Mouse (Mus musculus): ENCODE data around the gene Lad1.

Gene Lad1

DNA sequence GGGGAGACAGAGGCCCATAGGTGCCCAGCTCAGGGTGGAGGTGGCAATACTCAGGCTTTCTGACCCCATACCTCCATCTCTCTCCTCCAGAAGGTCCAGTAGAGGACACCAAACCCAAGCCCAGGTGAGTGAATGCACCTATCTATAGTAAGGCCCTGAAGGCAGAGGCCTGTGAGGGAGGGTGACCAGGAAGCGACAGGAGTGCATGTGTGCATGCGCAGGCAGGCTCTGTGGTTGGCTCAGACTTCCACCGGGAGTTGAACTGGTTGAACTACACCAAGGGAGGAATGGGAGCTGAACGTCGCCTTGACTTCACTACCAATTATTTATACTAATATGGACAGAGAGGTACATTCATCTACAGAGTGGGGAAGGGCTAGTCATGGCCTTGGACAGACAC is 28.2 kb downstream of the Lad1 start:
- DNase-seq (ENCODE audit: low spot score), result no peak

DNA sequence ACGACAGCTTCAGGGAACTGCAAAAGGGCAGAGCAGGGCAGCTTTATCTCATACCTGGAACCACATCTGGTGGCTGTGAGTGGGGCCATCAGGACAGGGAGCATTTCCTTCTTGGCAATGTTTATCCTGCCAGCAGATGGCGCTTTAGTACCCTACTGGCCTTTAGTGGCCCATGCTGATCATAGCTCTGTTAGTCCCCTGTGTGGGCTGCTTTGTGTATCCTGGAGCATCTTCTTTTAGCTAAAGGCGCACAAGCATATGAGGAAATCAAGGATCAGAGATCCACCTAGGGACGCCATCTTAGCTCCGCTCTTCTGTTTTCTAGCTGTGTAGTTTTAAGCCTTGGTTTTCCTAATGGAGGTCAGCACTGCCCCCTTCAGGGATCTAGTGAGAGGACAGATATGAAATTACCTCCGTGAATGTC is 28.8 kb downstream of the Lad1 start:
- no peak for DNase-seq (ENCODE audit: low spot score)

DNA sequence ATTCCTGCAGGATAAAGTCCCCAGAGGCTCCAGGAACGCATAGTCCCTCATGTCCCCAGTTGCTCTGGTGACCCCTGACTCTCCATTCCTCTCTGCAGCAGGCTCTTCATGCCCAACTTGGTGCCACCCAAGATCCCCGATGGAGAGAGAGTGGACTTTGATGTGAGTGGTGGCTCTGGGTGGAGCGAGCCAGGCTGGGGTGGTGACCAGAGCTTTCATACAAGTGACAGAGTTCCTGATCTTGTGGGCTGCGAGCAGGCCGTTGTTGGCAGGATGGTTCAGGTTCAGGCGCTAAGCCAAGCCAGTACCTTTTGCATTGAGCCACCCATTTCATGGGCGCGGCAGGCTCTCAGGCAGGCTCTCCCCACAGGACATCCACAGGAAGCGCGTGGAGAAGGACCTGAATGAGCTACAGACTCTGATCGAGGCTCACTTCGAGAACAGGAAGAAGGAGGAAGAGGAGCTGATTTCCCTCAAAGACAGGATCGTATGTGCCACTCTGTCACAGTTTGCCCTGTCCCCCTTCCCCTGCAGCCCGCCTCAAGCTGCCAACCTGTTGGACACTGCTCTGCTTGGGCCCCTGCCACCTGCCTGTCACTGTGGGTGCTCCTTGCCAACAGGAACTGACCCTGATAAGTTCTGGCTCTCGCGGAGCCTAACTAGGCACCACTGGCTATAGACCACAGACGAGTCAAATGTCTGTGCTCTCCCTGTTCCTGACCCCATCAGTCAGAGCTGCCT is 29.4 kb downstream of the Lad1 start:
- DNase-seq (ENCODE audit: low spot score), result no peak

DNA sequence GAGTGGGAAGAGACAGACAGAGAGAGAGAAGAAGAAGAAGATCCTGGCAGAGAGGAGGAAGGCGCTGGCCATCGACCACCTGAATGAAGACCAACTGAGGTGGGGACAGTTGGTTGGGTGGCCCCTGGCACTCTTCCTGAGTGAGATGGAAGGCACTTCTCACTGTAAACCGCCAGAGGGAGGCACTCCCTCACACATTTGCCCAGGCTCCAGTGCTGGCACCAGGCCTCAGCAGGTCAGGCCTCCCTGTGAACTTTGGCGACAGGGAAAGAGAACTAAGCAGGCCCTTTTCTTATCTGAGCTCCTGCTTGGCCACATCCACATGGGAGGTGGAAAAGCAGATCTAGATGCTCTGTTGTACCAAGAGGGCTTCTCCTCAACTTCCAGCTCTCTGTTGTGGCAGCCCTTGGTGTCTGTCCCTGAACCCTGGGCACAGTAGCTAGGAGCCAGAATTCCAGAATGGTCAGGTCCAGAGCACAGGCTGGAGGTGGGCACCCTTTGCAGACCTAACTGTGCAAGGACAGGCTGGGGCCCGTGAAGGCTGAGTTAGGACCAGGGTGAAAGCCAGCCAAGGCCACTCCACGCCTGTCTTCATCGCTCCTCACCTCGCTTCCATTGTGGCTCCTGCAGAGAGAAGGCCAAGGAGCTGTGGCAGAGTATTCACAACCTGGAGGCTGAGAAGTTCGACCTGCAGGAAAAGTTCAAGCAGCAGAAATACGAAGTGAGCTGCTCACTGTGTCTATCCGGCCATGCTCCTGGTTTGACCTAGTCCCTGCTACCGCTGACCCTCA is 32.5 kb downstream of the Lad1 start:
- no peak for DNase-seq (ENCODE audit: low spot score)

DNA sequence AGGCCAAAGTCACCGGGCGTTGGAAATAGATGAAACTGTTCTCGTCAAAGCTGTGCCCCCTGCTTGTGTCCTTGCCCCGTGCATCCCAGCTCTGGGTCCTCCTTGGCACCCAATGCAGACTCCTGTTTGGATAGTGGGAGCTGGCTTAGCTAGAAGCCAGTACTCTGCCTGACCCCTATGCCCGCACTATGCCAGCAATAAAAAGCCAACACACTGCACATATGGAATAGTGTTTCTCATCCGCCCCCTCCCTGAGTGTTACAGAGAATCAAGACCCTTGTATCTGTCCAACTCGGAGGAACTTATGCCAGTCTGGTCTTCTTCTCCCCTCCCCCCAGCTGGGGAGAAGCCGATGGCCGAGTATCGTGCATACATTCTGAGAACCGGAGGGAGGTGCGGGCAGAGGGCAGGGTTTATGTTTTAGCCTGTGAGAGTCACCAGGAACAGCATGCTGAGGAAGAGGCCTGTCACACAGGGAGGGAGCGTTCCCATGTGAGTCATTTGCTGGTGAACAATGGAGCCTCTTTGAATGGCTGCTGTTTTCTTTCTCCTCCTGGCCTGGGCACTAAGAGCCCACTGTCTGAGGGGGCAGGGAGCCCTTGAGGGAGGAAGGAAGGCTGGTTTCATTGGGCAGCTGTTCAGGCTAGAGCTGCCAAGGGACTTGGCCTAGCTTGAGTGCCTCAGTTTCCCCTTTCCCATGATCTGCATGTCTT is 33.8 kb downstream of the Lad1 start:
- DNase-seq (ENCODE audit: low spot score), result no peak

DNA sequence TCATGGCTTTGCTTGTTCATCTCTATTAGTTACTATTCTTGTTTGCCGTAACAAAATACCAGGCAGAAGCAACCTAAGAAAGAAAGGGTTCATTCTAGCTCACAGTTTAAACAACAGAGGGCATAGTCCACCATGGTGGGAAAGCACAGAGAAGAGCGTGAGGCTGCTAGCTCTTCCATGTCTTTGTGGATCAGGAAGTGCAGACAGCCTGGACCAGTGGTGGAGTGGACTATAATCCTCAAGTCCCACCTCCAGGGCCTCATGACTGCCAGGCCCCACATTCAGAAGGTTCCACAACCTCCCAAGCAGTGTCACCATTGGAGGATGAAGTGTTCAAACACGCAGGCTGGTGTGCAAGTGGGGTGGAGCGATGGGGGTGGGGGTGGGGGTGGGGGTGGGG is 34.8 kb downstream of the Lad1 start:
- no peak for DNase-seq (ENCODE audit: low spot score)

DNA sequence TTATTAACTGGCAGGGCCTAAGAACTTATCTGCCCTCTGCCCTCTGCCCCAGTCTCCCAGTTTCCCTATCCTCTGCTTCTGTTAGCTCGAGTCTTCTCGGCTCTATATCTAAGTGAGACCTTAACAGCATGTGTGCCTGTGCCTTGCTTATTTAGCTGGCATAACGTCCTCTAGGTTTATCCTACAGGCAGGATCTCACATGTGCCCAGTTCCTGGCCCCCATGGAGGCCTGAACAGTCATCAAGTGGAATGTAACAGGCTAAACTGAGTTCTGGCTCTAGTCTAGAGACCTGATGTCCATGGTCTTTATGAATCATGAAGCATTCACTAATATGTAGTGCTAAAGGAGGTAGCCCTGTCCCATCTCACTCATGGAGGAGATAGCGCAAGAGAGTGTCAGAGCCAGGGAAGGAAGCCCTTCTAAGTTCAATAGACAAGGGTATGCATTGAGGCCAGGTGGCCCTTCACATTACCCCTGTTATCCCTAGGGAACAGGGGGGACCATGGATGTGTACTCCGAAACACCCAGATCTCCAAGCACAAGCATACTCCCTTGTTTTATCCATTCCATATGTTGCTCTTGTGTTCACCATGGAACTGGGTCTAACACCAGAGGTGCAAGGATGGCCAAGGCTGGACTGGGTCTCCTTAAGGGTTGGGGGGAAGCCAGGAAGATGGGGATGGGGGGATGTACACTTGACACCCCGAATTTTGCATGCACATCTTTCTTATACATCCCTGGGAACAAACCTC is 36.4 kb downstream of the Lad1 start:
- DNase-seq (ENCODE audit: low spot score), result no peak

DNA sequence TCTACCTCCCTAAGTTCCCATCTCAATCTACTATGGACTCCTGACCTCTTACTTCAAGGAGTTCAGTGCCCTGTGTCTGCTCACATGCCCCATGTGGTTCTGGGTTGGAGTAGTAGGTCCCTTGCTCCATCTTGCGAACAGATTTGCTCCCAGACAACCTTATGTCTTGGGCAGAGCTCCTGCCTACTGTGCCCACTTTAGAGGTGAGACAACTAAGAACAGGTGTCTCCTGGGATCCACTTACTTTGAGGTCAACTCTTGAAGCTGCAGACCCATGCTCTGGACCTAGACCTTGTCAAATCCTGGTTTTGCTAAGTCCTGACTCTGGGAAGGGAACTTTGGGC is 36.9 kb downstream of the Lad1 start:
- DNase-seq (ENCODE audit: low spot score), result no peak

DNA sequence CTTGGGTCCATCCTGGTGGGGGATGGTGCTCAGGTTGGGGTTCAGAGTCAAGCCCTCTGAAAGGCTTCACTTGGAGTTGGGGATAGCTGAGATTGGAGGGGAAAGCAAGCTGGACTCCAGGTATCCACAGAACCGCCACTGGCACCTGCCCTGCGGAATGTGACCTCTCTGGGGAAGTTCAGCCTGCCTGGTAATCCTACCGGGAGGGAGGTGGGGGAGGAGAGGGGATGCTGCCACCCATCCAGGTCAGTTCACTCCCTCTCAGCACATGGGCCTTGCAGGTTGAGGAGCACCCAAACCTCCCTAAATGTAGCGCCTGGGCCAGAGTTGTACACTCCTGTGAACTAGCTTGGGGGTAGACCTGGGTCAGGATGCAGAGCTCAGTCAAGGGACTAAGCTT is 37.7 kb downstream of the Lad1 start:
- no peak for DNase-seq (ENCODE audit: low spot score)

DNA sequence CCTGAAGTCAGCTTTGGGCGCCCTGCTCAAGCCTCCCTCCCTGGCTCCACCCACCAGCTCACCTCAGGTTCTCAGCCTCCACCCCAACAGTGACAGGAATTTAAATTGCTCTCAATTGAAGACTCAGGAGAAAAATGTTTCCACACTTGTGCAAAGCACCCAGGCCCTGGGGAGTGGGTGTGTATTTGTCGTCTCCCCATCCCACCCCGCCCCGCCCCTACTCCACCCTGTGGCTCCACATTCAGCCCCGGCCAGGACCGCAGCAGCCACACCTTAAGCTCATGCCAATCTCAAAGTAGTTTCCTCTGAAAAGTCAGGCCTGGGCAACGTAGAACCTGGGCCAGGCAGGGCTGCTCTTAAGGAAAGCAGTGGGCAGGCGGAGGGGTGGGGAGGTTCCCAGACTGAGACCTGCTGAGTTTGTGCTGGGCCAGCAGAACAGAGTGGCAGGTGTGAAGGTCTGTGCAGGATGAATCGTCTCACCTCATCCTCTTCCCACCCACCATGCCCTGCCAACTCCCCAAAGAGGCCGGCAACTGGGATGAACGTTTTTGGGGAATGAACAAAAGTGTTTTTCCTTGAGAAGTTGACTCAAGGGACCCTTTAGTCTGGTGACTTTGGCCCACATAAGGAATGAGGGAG is 38.9 kb downstream of the Lad1 start:
- no peak for DNase-seq (ENCODE audit: low spot score)

DNA sequence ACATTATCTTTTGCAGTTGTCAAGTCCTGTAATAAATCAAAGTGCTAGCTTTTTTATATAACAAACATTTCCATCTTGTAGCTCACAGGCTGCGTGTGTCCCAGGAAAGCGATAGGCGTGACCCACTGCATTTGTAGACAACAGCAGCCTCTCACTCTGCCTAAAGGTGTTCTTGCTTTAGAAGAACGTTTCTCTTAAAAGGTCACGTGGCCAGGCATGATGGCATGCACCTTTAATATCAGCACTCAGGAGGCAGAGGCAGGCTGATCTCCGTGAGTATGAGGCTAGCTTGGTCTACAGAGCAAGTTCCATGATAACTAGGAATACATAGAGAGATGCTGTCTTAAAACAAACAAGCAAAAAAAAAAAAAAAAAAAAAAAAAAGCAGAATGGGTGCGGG is 40.1 kb downstream of the Lad1 start:
- no peak for DNase-seq (ENCODE audit: low spot score)

DNA sequence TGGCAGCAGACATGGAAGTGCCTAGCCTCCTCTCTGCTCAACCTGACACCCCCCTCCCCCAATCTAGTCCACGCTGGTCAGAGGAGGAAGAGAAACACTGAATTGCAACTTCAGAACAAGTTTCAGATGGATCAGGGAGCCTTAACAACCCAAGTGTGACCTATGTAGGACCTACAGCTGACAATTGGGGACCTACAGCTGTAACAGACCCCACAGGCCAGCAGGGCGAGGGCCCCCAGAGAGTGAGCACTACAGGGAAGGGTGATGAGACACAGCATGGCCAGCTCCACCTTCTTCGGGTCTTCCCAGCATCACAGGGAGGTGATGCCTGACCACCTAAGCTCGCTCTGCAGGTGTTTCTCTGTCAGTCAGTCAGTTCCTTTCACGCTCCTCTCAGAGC is 42.7 kb downstream of the Lad1 start:
- DNase-seq (ENCODE audit: low spot score), result no peak

DNA sequence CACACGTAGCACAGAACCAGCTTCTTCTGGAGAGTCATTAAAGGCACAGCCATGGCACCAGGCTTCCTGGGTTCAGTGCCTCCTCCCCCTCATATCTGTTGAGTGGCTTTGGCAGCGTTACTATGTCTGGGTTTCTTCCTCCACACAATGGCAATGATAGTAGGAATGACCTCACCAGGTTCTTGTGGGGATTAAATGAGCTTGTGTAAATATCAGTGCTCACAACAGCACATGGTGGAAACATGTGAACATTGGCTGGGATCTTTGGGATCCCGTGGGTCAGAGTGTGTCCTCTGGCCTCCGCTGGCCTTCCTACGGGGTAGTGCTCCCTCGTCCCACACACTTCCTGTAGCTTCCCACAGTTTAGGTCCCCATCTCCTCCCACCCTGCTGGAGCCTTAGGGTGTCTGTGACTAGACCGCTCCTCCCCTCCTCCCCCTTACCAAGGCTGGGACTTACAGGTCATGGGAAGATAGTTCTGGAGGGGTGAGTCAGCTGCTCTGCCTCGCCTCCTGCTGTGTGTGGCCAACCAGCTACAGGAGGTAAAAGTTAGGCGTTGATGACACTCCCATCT is 43.7 kb downstream of the Lad1 start:
- DNase-seq (ENCODE audit: low spot score), result no peak

DNA sequence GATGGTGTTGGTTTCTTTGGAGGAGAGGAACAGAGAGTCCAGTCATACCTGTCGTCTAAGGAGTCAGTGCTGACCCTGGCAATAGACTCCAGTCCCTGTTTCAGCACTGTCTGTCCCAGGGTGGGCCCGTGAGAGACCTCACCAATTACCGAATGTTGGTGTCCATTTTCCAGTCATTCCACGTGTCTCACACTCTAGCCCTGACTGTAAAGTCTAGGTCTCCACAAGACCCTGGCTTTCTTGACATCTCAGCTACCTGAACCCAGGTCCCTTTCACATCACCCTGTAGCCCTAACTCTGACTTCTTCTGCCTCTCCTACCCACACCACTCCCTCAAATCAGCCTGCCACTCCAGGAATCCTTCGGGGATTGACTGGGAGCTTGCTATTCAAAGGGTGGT is 44.2 kb downstream of the Lad1 start:
- DNase-seq (ENCODE audit: low spot score), result no peak

DNA sequence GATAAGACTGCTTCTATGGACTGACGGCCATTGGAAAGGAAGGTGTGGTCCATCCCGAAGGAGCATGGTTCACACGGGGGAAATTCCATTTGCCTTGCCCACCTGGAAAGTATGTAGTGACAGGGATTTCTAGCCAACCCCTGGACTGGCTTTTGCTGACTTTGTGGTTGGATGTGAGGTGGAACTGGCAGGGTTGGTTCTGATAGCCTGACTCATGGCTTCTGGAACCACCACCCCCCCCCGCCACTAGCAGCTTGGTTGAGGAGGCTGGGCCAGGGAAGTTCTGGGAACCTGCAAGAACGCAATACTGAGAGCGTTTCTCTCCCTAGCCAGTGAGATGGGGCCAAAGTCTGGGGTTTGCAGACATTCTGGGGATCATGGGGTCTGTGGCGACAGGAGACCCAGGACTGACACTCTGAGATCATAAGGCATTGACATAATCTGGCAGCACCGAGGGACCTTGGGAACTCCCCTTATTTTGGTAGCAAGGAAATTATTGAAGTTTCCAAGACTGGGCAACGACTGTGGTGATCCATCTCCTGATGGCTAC is 45.5 kb downstream of the Lad1 start:
- no peak for DNase-seq (ENCODE audit: low spot score)

DNA sequence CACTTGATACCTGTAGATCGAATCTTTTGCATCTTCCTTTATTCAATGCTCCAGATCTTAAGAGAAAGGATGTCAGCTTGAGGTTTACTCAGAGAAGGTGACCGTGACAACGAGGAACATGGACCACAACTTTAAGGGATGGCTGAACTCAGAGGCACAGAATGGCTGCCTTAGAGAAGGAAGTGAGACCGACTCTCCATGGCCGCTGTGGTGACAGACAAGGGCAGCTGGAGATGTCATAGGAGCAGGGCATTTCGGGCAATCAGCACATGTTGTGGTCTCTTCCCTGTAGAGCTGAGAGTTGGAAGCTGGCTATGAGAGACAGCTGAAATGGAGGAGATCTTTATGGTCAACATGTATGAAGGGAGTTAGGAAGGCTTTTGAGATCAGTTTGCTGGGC is 46.4 kb downstream of the Lad1 start:
- no peak for DNase-seq (ENCODE audit: low spot score)

DNA sequence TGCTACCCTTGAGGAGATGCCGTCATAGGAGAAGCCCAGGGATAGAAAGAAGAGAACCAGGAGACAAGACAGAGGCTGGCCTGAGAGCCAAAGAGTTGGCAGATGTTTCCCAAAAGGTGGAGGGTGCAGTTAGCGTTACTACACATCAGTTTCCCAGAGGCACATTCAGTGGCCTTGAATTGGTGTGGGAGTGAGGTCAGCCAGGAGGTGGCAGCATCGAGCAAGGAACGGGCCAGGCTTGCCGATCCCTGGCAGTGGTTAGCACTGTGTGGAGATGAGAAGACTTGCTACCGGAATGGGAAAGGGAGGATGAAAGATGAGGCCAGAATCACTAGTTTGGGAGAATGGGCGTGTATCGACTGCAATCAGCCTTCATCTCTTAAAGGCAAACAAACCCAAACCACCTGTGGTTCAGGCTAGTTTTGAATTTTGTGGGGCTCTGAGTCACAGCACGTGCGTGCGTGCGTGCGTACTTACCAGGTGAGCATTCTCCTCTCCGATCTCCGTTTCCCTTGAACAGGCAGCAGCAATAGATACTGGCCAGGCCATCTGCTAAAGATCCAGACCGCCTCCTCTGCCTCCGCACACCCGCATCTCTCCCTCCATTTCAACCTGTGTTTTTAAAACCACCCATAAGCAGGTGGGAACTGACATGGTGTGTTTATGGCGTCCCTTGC is 47.3 kb downstream of the Lad1 start:
- peak; percentile 65 for DNase-seq (ENCODE audit: low spot score)

DNA sequence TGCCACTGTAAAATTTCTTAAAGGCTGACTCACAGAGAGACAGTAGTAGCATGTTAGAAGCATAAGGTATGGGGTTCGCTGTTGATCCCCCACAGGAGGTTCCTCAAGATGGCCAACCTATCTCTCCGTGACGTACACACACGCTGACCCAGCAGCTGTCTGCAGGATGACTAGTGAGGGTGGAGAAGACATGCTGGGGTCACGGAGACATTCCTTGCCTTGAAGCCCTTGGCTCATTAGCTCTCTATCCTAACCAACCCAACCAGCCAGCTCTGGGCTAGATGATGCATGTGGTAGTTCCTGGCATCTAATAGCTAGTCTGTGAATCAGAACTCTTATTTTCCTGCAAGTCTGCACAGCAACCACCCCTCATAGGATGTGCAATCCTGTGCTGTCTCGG is 50.2 kb downstream of the Lad1 start:
- DNase-seq (ENCODE audit: low spot score), result no peak

DNA sequence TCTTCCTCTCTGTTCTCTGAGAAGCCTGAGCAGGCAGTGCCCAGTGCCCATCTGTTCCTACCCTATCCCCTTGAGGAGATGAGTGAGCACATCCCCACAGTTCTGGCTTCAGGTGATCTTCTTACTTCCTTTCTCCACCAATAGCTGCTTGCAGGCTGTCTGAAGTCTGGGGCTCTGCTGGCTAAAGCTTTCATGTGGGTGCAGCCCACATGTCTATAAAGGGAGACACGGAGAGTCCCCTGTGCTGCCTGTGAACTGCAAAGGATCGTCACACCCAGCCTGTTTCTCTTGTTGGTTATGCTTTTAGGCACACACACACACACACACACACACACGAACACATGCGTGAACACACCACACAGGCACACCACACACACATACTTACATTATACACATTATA is 54.6 kb downstream of the Lad1 start:
- no peak for DNase-seq (ENCODE audit: low spot score)

DNA sequence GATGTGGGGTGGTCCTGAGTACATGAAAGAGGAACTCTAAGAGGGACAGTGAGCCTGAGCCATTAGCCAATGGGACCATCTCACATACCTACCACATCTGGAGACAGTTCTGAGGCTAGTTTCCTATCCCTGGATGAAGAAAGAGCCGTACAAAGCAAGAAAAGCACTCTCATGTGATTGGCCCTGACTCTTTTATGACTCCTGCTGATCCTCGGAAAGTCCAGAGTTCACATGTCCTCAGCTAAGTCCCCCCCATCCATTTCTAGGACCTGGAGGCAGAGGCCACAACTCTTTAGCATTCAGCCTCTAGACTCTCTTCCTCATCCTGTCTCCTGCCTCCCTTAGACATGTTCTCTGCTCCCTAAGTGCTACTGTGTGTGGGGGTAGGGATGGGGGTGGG is 58.9 kb downstream of the Lad1 start:
- DNase-seq (ENCODE audit: low spot score), result no peak

Measured in left cerebral cortex, adult 11 months (tissue).